Mouse (Mus musculus): Measurements from ENCODE around the gene Grik3. TPM values are rescaled to one million over a fixed set of nuclear protein-coding genes. Genes with fewer than 3 reads are reported as not detected.

Grik3 gene
- total and polyA plus RNA-seq, 3 experiments: under 0.01 TPM; not detected in 2

DNA sequence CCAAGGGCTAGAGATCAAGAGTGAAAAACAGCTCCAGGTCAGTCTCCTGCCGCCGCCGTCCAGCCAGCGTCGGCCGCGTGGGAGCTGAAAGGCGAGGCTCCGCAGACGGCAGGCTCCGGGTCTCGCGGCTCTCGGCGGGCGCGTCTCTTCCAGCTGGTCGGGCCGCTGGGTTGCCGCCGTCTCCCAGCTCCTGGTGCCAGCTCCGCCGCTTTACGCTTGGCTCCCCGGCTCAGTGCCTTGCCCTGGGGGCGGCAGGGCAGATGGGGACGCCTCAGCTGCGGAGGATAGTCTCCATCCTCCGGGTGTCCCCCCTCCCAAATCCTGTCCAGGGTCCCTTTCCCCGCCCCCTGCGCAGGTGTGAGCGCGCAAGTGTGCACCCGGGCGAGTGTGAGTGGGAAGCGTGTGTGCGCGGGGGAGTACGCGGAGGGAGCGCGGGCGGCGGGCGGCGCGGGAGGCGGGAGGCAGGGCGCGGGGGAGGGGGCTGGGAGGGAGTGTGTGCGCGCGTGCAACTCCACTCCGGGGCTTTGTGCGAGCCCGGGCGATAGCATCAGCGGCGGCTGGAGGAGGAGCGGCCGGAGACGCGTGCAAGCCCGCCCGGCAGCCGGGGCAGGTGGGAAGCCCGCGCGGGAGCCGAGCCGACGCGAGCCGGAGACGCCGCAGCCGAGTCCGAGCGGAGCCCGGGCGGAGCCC lies 454 bp upstream of the Grik3 start:
- Histone ChIP-seq H3K9me3 (replicated peaks; ENCODE audit: insufficient read depth, low read length) (no peaks in the 10 kb centered on the region), H3K4me1 (ENCODE audit: control insufficient read depth in 1 of 2, insufficient read depth in 2 of 2, low read length in 2 of 2) (no peaks in the 10 kb centered on the region), H3K36me3 (ENCODE audit: control insufficient read depth in 1 of 2, insufficient read depth in 2 of 2, low read length in 2 of 2) (no peaks in the 10 kb centered on the region), H3K79me2 (ENCODE audit: control insufficient read depth, insufficient read depth, low read length, poor library complexity) (no peaks in the 10 kb centered on the region), H3K27ac (ENCODE audit: control insufficient read depth, low read depth, low read length) (no peak overlapping the region), H3K4me3 (ENCODE audit: control insufficient read depth in 1 of 2, insufficient read depth in 1 of 2, low read depth in 2 of 2, low read length in 2 of 2) (no peak overlapping the region), H3K9ac (ENCODE audit: control insufficient read depth, low read depth, low read length, poor library complexity, severe bottlenecking) (no peak overlapping the region), H3K27me3 (ENCODE audit: control insufficient read depth in 1 of 2, insufficient read depth in 2 of 2, low read length in 2 of 2) (no peaks in the 10 kb centered on the region)
- no peak for DNase-seq (ENCODE audit: low read depth, low spot score)
- TF ChIP-seq MEF2A (IDR thresholded peaks at IDR 0.05; ENCODE audit: extremely low read depth, insufficient replicate concordance, low read depth, low read length, poor library complexity, severe bottlenecking) (no peak), ZMIZ1 (IDR thresholded peaks at IDR 0.05; ENCODE audit: low read depth, low read length) (no peak), MYC (IDR thresholded peaks at IDR 0.05; ENCODE audit: low read depth, low read length) (no peak), NELFE (IDR thresholded peaks at IDR 0.05; ENCODE audit: low read depth, low read length) (no peak), SMC3 (IDR thresholded peaks at IDR 0.05; ENCODE audit: low read depth, low read length) (no peak), CTCF (IDR thresholded peaks at IDR 0.05 in 2 of 3, conservative IDR thresholded peaks at IDR 0.05 in 1 of 3; ENCODE audit: control insufficient read depth in 1 of 3, insufficient read depth in 1 of 3, low read depth in 2 of 3, low read length in 3 of 3, poor library complexity in 1 of 3, severe bottlenecking in 1 of 3) (no peak), E2F4 (IDR thresholded peaks at IDR 0.05; ENCODE audit: borderline replicate concordance, low read depth, low read length) (no peak), ETS1 (IDR thresholded peaks at IDR 0.05; ENCODE audit: low read depth, low read length) (no peak), ZC3H11A (IDR thresholded peaks at IDR 0.05; ENCODE audit: low read depth, low read length) (no peak), ZKSCAN1 (IDR thresholded peaks at IDR 0.05; ENCODE audit: low read depth, low read length) (no peak), MAFK (IDR thresholded peaks at IDR 0.05; ENCODE audit: borderline replicate concordance, low read depth, low read length) (no peak)

DNA sequence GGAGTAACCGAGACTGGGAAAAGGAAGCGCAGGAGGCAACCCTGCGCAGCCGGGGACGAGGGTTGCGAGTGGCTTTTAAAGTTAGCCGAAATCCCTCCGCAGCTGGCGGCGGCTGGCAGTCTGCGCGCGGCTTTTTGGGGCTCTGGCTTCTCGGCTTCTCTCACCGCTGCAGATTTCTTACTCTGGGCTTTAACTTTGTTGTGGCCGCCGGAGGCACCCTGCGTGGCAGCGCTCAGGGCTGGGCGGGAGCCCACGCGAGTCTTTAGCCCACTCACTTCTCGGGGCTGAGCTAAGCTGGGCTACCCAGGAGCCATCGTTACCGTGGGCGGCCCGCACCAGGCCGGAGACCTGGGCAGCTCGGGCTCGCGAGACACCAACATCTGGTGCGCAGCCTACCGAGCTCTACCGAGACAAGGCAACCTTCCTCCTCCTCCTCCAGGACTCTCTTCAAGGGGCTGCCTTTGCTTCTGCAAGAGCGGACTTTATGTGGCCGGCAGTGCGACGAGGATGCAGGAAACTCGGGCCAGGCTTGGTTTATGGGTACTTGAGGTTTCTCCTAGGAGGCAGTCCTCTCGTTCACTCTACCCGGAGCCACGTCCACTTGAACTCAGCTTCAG lies 1.1 kb downstream of the Grik3 start:
- H3K9ac ChIP-seq (ENCODE audit: control insufficient read depth, low read depth, low read length, poor library complexity, severe bottlenecking): no peak overlapping the region
- H3K36me3 ChIP-seq (ENCODE audit: control insufficient read depth in 1 of 2, insufficient read depth in 2 of 2, low read length in 2 of 2): no peaks in the 10 kb centered on the region
- no peaks in the 10 kb centered on the region for H3K79me2 ChIP-seq (ENCODE audit: control insufficient read depth, insufficient read depth, low read length, poor library complexity)
- H3K27me3 ChIP-seq (ENCODE audit: control insufficient read depth in 1 of 2, insufficient read depth in 2 of 2, low read length in 2 of 2): no peaks in the 10 kb centered on the region
- no peak overlapping the region for H3K27ac ChIP-seq (ENCODE audit: control insufficient read depth, low read depth, low read length)
- DNase-seq (ENCODE audit: low read depth, low spot score): no peak
- no peaks in the 10 kb centered on the region for H3K4me1 ChIP-seq (ENCODE audit: control insufficient read depth in 1 of 2, insufficient read depth in 2 of 2, low read length in 2 of 2)
- no peaks in the 10 kb centered on the region for H3K9me3 ChIP-seq (replicated peaks; ENCODE audit: insufficient read depth, low read length)
- TF ChIP-seq ELF1 (IDR thresholded peaks at IDR 0.05; ENCODE audit: low read depth, low read length) (no peak), ZNF384 (IDR thresholded peaks at IDR 0.05; ENCODE audit: low read depth, low read length) (no peak), TBP (IDR thresholded peaks at IDR 0.05; ENCODE audit: low read depth, low read length) (no peak), TCF12 (IDR thresholded peaks at IDR 0.05; ENCODE audit: low read depth, low read length) (no peak), GATA1 (IDR thresholded peaks at IDR 0.05; ENCODE audit: low read depth, low read length) (no peak), TAL1 (IDR thresholded peaks at IDR 0.05; ENCODE audit: low read length) (no peak), HCFC1 (IDR thresholded peaks at IDR 0.05; ENCODE audit: low read depth, low read length) (no peak), RCOR1 (IDR thresholded peaks at IDR 0.05; ENCODE audit: low read depth, low read length) (no peak), BHLHE40 (IDR thresholded peaks at IDR 0.05; ENCODE audit: borderline replicate concordance, low read depth, low read length) (no peak)
- no peak overlapping the region for H3K4me3 ChIP-seq (ENCODE audit: control insufficient read depth in 1 of 2, insufficient read depth in 1 of 2, low read depth in 2 of 2, low read length in 2 of 2)

Measured in MEL (cell line).